Mouse (Mus musculus) heart, postnatal 14 days (tissue): Measurements from ENCODE around the gene Gm49378. TPM values are rescaled to one million over a fixed set of nuclear protein-coding genes. Genes with fewer than 3 reads are reported as not detected.

ENCODE experiments used
- DNase-seq, 2 experiments: peaks; one replicate each; pipeline ENCODE4 v3.0.0; 2021 to 2022
- intact Hi-C: fragments of 180-260 bp; cut with DNase I; formaldehyde crosslinking; loops from one replicate; pipeline ENCODE4 v1.15.1; 2025
- total RNA-seq, 2 experiments: library from RNA; stranded (reverse); gene quantifications; 2 replicates each; pipeline ENCODE4 v1.2.3; 2021

Gm49378 gene
- total RNA-seq, 2 experiments from 2014 or later = 2.2 to 2.9 TPM

GRCm38 (mm10) chr14:55635523-55636007 is 2.1 kb downstream of the Gm49378 start, which contains the start of gene Ipo4:
Gene Ipo4 (minus strand): TSS chr14:55635957.
- DNase-seq = peak; percentile 85 to 91
- intact Hi-C loops = no loop called here

- DNase-seq = peak in 1 of 2 experiments; percentile 21
These were observed 2.7 kb downstream of the Gm49378 start for GRCm38 (mm10) chr14:55634874-55635522.

GRCm38 (mm10) chr14:55629312-55629711 is 8.4 kb downstream of the Gm49378 start:
- intact Hi-C loops = no loop called here

More at GRCm38 (mm10) chr14:55634874-55635522, 2.7 kb downstream of the Gm49378 start:
- intact Hi-C loops = loop anchor here (5.0 kb wide), 1 partner anchor 37 kb away; the partner anchor contains the start of genes Gmpr2 and Nedd8

DNA sequence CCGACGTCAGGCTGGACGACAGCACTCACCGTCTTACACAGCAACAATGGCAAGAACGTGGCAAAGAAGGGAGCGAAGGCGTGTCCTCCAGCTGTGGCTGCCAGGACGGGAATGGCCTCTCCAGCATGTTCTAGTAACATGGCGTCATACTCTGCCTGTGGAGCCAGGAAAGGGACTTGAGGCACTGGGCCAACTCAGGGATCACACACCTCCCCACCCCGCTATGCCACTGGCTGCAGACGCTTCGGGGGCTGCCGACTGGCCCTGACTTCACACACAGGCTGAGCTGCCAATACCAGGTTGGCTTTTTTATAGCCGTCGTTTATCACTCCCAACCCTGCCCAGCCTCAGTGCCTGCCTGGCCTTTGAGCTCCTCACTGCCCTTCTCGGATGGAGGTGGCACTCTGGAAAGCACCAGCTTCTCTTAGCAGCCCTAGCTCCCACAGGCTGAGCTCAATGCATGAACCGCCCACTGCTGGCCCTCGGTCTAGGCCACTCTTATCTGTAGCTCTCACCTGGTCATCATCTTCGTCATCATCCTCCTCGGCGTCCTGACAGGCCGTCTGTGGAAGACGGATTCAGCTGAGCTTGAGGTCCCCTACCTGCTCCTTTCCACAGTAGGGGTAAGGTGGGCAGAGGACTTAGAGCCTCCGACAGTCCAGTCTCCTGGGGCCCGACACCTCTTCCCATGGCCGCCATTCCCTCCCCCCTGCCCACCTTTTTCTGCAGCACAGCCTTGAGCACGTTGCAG is 9.4 kb downstream of the Gm49378 start:
- DNase-seq = no peak
- intact Hi-C loops = no loop called here

More at GRCm38 (mm10) chr14:55629312-55629711, 8.4 kb downstream of the Gm49378 start:
- DNase-seq = peak; percentile 59 to 72

DNA sequence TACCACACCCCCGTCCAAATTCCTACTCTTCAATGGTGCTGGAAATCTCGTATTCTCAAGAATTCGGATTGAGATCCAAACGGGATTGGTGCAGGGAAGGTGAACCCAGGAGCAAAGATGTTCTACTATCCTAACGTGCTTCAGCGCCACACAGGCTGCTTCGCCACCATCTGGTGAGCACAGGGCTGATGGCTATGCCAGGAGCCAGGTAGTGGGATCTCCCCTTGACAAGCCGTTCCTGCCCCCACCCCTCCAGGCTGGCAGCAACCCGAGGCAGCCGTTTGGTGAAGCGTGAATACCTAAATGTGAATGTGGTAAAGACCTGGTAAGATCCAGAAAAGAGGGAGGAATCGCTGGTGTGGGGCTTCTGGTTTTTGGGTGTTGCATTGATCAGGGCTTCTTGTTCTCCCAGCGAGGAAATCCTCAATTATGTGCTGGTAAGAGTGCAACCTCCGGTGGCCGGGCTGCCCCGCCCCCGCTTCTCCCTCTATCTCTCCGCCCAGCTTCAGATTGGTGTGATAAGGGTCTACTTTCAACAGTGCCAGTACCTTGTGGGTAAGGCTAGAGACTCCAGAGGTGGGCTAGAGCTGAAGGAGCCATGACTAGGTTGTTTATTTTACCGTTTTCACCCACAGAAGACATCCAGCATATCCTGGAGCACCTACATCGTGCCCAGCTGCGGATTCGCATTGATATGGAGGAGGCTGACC is 19.1 kb downstream of the Gm49378 start:
- no peak for DNase-seq
- intact Hi-C loops = no loop called here

DNA sequence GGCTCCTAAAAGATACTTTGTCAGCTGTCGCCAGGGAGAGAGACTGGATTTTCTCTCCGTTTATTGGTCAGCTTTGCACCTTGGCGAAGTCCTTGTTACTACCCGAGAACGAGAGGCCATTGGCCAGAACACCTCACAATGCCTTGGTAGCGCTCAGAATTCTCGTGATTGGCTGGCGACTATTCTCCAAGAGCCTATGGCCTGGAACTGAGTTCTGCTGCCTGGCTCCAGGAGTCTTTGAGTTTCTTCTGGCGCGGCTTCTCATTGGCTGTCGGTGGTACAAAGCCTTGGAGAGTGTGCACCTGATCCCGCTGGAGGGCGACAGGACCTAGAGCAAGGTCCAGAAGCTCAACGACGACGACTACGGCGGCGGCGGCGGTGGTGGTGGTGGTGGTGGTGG is 19.9 kb downstream of the Gm49378 start, which contains the start of gene Rec8:
TSS of gene Rec8 (plus strand) at position 216 of the 400 bp plus-strand sequence.
- intact Hi-C loops = no loop called here
- peak in 1 of 2 experiments; percentile 17 for DNase-seq

DNA sequence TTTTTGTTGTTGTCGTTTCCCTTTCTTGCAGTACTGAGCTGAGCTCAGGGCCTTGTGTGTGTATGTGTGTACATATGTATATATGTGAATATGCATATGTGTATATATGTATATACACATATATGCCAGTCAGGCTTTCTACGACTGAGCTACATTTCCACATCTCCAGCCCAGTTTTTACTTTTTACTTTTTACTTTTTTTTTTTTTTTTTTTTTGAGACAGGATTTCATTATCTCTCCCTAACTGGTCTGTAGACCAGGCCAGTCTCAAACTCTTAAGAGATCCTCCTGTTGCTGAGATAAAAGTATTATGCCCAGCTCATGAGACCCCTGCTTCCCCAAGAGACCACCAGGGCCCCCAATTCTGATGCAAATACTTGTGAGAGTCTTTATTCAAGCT is 20.9 kb downstream of the Gm49378 start:
- DNase-seq = no peak
- intact Hi-C loops = no loop called here

GRCm38 (mm10) chr14:55615876-55616275 is 21.8 kb downstream of the Gm49378 start:
- intact Hi-C loops = no loop called here
- no peak for DNase-seq

GRCm38 (mm10) chr14:55614565-55615178 is 23.0 kb downstream of the Gm49378 start:
- DNase-seq = no peak
- intact Hi-C loops = no loop called here

DNA sequence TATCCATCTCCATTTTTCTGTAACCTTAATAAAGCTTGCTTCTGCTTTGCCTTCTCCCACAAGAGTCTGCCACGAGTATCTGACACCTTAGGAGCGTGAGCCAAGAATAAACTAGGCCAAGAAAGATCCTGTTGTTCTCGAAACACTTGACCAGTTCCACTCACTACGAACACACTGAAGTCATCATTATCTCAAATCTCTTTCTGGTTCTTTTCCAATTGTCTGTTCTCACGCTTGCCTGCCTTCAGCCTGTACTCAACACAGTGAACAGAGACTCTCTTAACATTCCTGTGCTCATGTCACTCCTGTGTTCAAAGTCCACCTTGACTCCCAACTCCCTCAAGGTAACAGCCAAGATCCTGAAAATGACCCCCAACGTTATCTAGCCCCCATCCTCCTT is 24.3 kb downstream of the Gm49378 start:
- intact Hi-C loops = no loop called here
- no peak for DNase-seq

DNA sequence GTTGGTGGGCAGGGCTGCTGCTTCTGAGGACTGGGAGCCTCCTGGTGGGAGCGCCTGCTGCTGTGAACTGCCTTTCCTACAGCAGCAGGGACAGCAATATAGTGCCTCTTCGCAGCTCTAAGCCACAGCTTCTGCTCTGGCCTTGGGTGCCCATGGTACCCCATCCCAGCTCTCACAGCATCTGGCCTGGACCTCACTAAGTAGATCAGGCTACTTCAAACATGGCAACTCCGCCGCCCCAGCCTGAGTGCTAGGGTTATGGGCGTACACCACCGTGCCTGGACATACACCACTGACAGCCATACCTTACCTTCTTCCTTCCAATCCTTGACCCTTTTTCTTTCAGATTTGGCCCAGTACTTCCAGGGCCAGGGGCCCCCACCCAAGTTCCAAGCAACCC is 29.4 kb downstream of the Gm49378 start:
- DNase-seq = no peak
- intact Hi-C loops = no loop called here

GRCm38 (mm10) chr14:55605743-55606459 is 31.8 kb downstream of the Gm49378 start:
- DNase-seq = no peak
- intact Hi-C loops = no loop called here

DNA sequence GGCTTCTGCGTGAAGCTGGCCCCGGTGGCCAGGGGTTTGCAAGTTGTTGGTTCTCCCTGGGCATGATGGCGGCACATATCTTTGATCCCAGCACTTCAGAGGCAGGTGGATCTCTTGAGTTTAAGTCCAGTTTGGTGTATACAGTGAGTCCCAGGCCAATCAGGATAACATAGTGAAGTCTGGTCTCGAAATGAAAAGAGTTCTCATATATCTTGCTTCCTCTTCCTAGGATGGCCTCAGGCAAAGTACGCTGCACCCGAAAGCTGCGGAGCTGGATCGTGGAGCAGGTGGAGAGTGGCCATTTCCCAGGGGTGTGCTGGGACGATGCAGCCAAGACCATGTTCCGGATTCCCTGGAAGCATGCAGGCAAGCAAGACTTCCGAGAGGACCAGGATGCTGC is 32.9 kb downstream of the Gm49378 start:
- intact Hi-C loops = loop anchor here (5.0 kb wide), 2 partner anchors 43 to 108 kb away; partner anchors contain the start of genes A730061H03Rik and Dcaf11
- no peak for DNase-seq

DNA sequence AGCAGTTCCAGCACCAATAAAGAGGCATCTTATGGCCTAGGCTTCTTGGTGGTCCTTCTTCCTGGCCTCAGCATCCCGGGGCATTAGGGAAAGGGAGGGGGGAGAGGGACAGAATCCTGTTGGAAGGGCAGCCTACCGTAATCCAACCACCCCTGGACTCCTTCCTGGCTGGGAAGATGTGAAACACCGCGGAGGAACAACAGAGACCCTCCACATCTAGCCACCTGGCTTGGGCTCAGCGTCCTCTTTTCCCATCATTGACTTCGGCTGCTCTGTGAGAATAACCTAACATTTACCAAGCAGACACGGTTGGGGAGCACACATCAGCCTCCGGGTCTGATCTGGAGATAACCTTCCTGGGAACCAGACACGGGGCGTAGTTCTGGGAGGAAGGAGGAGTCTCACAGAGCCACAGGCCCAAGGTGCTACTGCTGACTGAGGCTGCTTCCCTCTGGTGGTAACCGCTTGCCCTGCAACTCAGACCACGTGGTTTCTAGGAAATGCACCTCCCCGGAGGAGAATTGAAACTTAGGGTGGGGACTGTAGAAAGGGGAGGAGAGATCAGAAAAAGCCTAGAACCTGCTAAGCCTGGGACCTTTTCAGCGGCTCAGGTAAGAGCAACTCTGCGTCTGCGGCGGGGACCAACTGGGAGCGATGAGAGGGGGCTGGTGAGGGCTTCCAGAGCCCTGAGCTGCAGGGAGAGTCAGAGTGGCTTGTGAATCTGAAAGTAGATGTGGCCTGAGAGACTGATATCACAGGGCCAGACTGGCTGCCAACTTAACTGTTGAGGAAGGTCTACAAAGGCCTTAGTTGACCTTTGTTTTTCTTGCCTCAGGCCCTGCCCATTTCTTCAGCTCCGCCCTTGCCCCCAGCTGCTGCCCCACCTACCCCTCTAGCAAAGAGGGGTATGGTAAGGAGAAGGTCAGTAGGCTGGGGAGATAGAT is 33.8 kb downstream of the Gm49378 start:
- DNase-seq = peak; percentile 85 to 93
- intact Hi-C loops = loop anchor here (5.0 kb wide), 2 partner anchors 42 to 107 kb away; partner anchors contain the start of genes A730061H03Rik and Dcaf11

GRCm38 (mm10) chr14:55603271-55603632 is 34.4 kb downstream of the Gm49378 start, which contains the start of gene Irf9:
Gene Irf9 (plus strand): TSS chr14:55603571.
- intact Hi-C loops = loop anchor here (5.0 kb wide), 2 partner anchors 41 to 106 kb away; partner anchors contain the start of genes A730061H03Rik and Dcaf11
- no peak for DNase-seq

- intact Hi-C loops = no loop called here
- DNase-seq = no peak
These were observed 38.9 kb downstream of the Gm49378 start for GRCm38 (mm10) chr14:55598521-55599390.

DNA sequence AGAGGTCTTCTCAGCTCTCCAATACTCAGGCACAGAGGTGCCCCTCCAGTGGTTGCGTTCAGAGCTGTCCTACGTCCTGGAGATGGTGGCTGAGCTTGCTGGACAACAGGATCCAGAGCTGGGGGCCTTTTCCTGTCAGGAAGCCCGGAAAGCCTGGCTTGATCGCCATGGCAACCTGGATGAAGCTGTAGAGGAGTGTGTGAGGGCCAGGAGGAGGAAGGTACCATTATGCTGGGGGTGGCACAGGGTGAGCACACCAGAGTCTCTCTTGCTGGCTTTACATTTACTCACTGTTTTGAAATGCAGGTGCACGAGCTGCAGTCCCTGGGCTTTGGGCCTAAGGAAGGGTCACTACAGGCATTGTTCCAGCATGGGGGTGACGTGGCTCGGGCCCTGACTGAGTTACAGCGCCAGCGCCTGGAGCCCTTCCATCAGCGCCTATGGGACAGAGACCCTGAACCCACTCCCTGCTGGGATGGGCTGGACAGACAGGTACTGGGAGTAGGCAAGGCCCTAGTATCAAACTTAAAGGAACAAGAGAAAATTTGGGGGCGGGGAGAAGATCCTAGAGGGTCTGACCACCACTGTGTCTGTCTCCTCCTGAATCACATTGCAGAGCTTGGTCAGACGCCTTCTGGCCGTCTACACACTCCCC is 41.5 kb downstream of the Gm49378 start:
- intact Hi-C loops = no loop called here
- no peak for DNase-seq
